Mouse (Mus musculus): ENCODE results near the gene Ripk4. TPM values are rescaled to one million over a fixed set of nuclear protein-coding genes. Genes with fewer than 3 reads are reported as not detected.

The Ripk4 gene
- total RNA-seq, 2 experiments from 2014 or later, result 0.19 to 0.22 TPM

GRCm38 (mm10) chr16:97738030-97738429, 25.6 kb downstream of the Ripk4 start:
- peak; percentile 17 to 18 for DNase-seq
- intact Hi-C loops (cut with DNase I), result no loop called here

- intact Hi-C loops (cut with DNase I), result no loop called here
- no peak for DNase-seq
These were observed 27.0 kb downstream of the Ripk4 start for GRCm38 (mm10) chr16:97736562-97736961.

GRCm38 (mm10) chr16:97734760-97735322, 28.7 kb downstream of the Ripk4 start:
- intact Hi-C loops (cut with DNase I), result no loop called here
- no peak for DNase-seq

GRCm38 (mm10) chr16:97733599-97733998, 30.0 kb downstream of the Ripk4 start:
- intact Hi-C loops (cut with DNase I), result no loop called here
- no peak for DNase-seq

GRCm38 (mm10) chr16:97730321-97730720, 33.3 kb downstream of the Ripk4 start:
- DNase-seq, result no peak

GRCm38 (mm10) chr16:97726436-97726835, 37.2 kb downstream of the Ripk4 start:
- intact Hi-C loops (cut with DNase I), result no loop called here
- DNase-seq, result no peak

More at GRCm38 (mm10) chr16:97730321-97730720, 33.3 kb downstream of the Ripk4 start:
- intact Hi-C loops (cut with DNase I), result no loop called here

- intact Hi-C loops (cut with DNase I), result no loop called here
- no peak for DNase-seq
These were observed 43.5 kb downstream of the Ripk4 start for GRCm38 (mm10) chr16:97720093-97720492.

- no peak for DNase-seq
- intact Hi-C loops (cut with DNase I), result no loop called here
These were observed 44.1 kb downstream of the Ripk4 start for GRCm38 (mm10) chr16:97719392-97719983.

- intact Hi-C loops (cut with DNase I), result no loop called here
- no peak for DNase-seq
These were observed 47.0 kb downstream of the Ripk4 start for GRCm38 (mm10) chr16:97716567-97716966.

- intact Hi-C loops (cut with DNase I), result no loop called here
- DNase-seq, result no peak
These were observed 51.5 kb downstream of the Ripk4 start for GRCm38 (mm10) chr16:97712129-97712528.

- intact Hi-C loops (cut with DNase I), result no loop called here
- DNase-seq, result peak in 1 of 2 experiments; percentile 16
These were observed 61.7 kb downstream of the Ripk4 start for GRCm38 (mm10) chr16:97701871-97702270.

- intact Hi-C loops (cut with DNase I), result no loop called here
- peak in 1 of 2 experiments; percentile 5 for DNase-seq
These were observed 65.8 kb downstream of the Ripk4 start for GRCm38 (mm10) chr16:97697769-97698168.

GRCm38 (mm10) chr16:97695709-97696108, 67.9 kb downstream of the Ripk4 start:
- intact Hi-C loops (cut with DNase I), result no loop called here
- DNase-seq, result no peak

Other genes with a start within 250 kb of the Ripk4 start
- not detected for gene Fam3b, start 249.0 kb downstream of the Ripk4 start, total RNA-seq (2021)
- gene Tmprss2, start 152.6 kb downstream of the Ripk4 start, total RNA-seq (2021), result under 1 TPM in 1 of 2 experiments, not detected in 1; 0.36 TPM
- 1 to 10 TPM; 5.7 to 7.6 TPM for gene Prdm15, start 88.1 kb upstream of the Ripk4 start, total RNA-seq (2021)
- gene C2cd2, start 198.8 kb upstream of the Ripk4 start, total RNA-seq (2021), result 10 to 100 TPM; 25.1 to 27.3 TPM
- gene Zbtb21, start 198.8 kb upstream of the Ripk4 start, total RNA-seq (2021), result 10 to 100 TPM; 10.1 to 13.5 TPM
- 1 to 10 TPM; 4.3 to 5.2 TPM for gene B230307C23Rik, start 233.5 kb upstream of the Ripk4 start, total RNA-seq (2021)